Mouse (Mus musculus) ES-E14 (cell line): ENCODE results near the gene Nedd4. TPM values are rescaled to one million over a fixed set of nuclear protein-coding genes. Genes with fewer than 3 reads are reported as not detected.

Experiments used
- DNase-seq: peaks from one replicate; pipeline ENCODE4 v3.0.0-alpha.2; 2013; ENCODE audit warnings: low read depth, low spot score
- H3K27ac ChIP-seq: 2 replicates; pipeline ENCODE4 v1.5.1; 2012; ENCODE audit warnings: low read depth, mild to moderate bottlenecking, low read length, moderate library complexity, mixed read lengths; ENCODE audit not compliant: poor library complexity, insufficient read depth, severe bottlenecking
- H3K36me3 ChIP-seq: 2 replicates; pipeline ENCODE4 v1.6.1; 2012; ENCODE audit warnings: mild to moderate bottlenecking, low read length, moderate library complexity, mixed read lengths; ENCODE audit not compliant: control insufficient read depth, poor library complexity, insufficient read depth, severe bottlenecking
- H3K4me1 ChIP-seq, 2 experiments: fragments of 150-350 bp in 1 of 2; sonication (generic) in 1 of 2; 2 replicates each; pipeline ENCODE4 v1.6.1; 2012; ENCODE audit warnings: low read length in 2 of 2, mild to moderate bottlenecking in 1 of 2, mixed read lengths in 1 of 2; ENCODE audit not compliant: control insufficient read depth in 2 of 2, insufficient read depth in 2 of 2, poor library complexity in 1 of 2
- H3K4me3 ChIP-seq, 2 experiments: fragments of 150-350 bp in 1 of 2; sonication (generic) in 1 of 2; 2 replicates each; pipeline ENCODE4 v1.5.1; 2012; ENCODE audit warnings: low read length in 2 of 2, low read depth in 1 of 2, mild to moderate bottlenecking in 1 of 2, mixed read lengths in 1 of 2; ENCODE audit not compliant: insufficient read depth in 1 of 2, poor library complexity in 1 of 2, severe bottlenecking in 1 of 2
- H3K9ac ChIP-seq: 2 replicates; pipeline ENCODE4 v1.6.1; 2012; ENCODE audit warnings: low read depth, mild to moderate bottlenecking, low read length, mixed read lengths; ENCODE audit not compliant: poor library complexity, insufficient read depth, severe bottlenecking
- H3K9me3 ChIP-seq: fragments of 150-350 bp; sonication (generic); 2 replicates; pipeline ENCODE4 v1.6.1; 2012; ENCODE audit warnings: low read depth, mild to moderate bottlenecking, low read length; ENCODE audit not compliant: control insufficient read depth, insufficient read depth
- CHD2 ChIP-seq: IDR thresholded peaks from 2 replicates; pipeline ENCODE4 v1.6.1; 2014; ENCODE audit warnings: mild to moderate bottlenecking, low read depth, low read length, inconsistent platforms
- HCFC1 ChIP-seq: IDR thresholded peaks from 2 replicates; pipeline ENCODE4 v1.6.1; 2012; ENCODE audit warnings: low read length, inconsistent platforms, borderline replicate concordance; ENCODE audit not compliant: insufficient read depth
- MAFK ChIP-seq: IDR thresholded peaks from 2 replicates; pipeline ENCODE4 v1.6.1; 2014; ENCODE audit warnings: mild to moderate bottlenecking, low read depth, low read length, inconsistent platforms; ENCODE audit not compliant: insufficient read depth
- ZC3H11A ChIP-seq: IDR thresholded peaks from 2 replicates; pipeline ENCODE4 v1.6.1; 2012; ENCODE audit warnings: low read depth, mild to moderate bottlenecking, inconsistent platforms, low read length, borderline replicate concordance
- ZNF384 ChIP-seq: IDR thresholded peaks from 2 replicates; pipeline ENCODE4 v1.6.1; 2012; ENCODE audit warnings: low read depth, low read length, inconsistent platforms
- in situ Hi-C, 2 experiments: fragments of 600-800 bp; cut with MboI; formaldehyde crosslinking; loops; one replicate each; pipeline ENCODE4 v1.15.1; 2025; ENCODE audit warnings: low sequenced_read_pairs in 2 of 2, inconsistent platforms in 1 of 2; ENCODE audit not compliant: unreplicated experiment in 2 of 2
- total RNA-seq: library from RNA; depleted of rRNA; stranded (reverse); fragments of 300-350 nt; gene quantifications from 2 replicates; pipeline ENCODE4 v1.2.3, GENCODE M21; 2012

The Nedd4 gene
- total RNA-seq, 1 experiment = 324 TPM

DNA sequence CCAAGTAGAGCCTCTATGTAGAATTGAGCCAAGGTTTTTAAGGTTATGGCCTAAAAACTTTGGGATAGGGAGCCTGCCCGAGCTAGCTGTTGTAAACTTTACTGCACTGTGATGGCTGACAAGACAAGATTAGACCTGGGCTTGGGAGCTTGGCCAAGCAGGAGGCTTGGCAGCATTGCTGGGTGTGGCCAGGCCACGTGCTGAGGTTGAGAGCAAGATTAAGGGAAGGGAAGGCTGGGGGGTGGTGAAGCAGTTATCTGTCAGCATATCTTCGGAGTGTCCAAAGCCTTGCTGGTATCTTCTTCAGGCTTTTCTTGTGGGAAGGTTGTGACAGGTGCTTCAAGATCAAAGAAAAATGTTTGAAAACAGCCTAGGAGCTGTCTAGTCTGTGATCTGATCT is 37.6 kb downstream of the Nedd4 start:
- Histone ChIP-seq H3K4me1 (peaks cover 4% of the 10 kb centered on the region in 2 experiments; a peak in 2 of 4 replicates), H3K9ac (no peak overlapping the region), H3K36me3 (peaks cover 36% of the 10 kb centered on the region), H3K4me3 (no peak overlapping the region), H3K27ac (no peak overlapping the region), H3K9me3 (no peaks in the 10 kb centered on the region)
- in situ Hi-C loops = no loop called here
- DNase-seq = no peak
- TF ChIP-seq HCFC1 (no peak), ZC3H11A (no peak), CHD2 (no peak), MAFK (no peak), ZNF384 (no peak)

DNA sequence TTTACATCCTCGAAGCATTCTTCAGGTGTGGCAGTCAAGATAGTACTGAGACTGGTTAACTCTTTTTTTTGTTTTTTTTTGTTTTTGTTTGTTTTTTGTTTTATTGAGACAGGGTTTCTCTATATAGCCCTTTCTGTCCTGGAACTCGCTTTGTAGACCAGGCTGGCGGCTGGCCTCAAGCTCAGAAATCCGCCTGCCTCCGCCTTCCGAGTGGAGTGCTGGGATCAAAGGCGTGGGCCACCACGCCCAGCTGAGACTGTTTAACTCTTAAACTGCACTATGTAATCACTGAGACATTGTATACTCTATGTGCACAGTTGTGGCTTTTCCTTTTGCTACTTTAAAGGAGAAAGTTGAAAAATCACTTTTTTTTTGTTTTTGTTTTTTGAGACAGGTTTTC is 39.3 kb downstream of the Nedd4 start:
- H3K4me1 ChIP-seq = peaks cover 2 to 6% of the 10 kb centered on the region in 2 experiments; a peak in 3 of 4 replicates
- H3K9me3 ChIP-seq = no peaks in the 10 kb centered on the region
- in situ Hi-C loops = no loop called here
- no peak for TF ChIP-seq MAFK
- no peak for TF ChIP-seq HCFC1
- no peak for TF ChIP-seq CHD2
- TF ChIP-seq ZNF384 = no peak
- TF ChIP-seq ZC3H11A = no peak
- DNase-seq = no peak
- H3K4me3 ChIP-seq = no peak overlapping the region
- no peak overlapping the region for H3K27ac ChIP-seq
- peaks cover 36% of the 10 kb centered on the region for H3K36me3 ChIP-seq
- H3K9ac ChIP-seq = no peak overlapping the region

DNA sequence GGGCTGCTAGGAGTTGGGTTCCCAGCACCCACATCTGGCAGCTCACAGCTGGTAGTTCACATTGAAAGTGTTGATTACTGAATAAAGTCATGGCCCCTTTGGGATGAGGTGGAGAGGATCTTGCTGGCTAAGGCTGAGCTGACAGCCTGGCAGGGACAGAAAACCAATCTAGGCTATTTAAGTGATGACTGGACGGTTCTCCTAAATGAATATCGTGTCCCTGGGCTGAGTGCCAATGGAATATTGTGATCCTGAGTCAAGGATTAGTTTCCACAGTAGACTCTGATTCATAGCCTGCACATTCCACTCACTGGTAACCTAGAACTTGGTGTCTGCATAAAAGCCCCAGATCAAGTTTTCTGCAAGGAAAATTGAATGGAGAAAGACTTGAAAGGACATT is 39.9 kb downstream of the Nedd4 start:
- TF ChIP-seq CHD2 = no peak
- TF ChIP-seq ZNF384 = no peak
- TF ChIP-seq MAFK = no peak
- TF ChIP-seq HCFC1 = no peak
- no peak for TF ChIP-seq ZC3H11A
- no peak overlapping the region for H3K27ac ChIP-seq
- DNase-seq = no peak
- H3K9ac ChIP-seq = no peak overlapping the region
- in situ Hi-C loops = no loop called here
- no peaks in the 10 kb centered on the region for H3K9me3 ChIP-seq
- H3K4me1 ChIP-seq = peaks cover 2 to 6% of the 10 kb centered on the region in 2 experiments; a peak in 3 of 4 replicates
- peaks cover 40% of the 10 kb centered on the region for H3K36me3 ChIP-seq
- H3K4me3 ChIP-seq = no peak overlapping the region

DNA sequence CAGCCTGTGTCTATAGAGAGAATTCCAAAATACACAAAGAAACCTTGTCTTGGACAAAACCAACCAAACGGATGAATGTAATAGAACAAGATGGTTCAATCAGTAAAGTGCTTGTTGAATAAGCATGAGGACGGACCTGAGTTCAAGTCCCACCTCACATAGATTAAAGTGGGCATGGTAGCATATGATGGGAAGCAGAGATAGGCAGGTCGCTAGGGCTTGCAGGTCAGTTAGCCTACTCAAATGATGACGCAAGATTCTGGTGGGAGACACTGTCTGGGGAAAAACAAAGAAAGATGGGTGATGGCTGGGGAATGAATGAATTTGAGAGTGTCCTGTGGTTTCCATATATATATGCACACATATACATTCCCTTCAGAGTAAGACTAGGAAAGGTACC is 41.0 kb downstream of the Nedd4 start:
- H3K4me3 ChIP-seq = no peak overlapping the region
- H3K9me3 ChIP-seq = no peaks in the 10 kb centered on the region
- in situ Hi-C loops = no loop called here
- H3K27ac ChIP-seq = no peak overlapping the region
- peaks cover 2 to 6% of the 10 kb centered on the region in 2 experiments; a peak in 3 of 4 replicates for H3K4me1 ChIP-seq
- no peak for DNase-seq
- no peak overlapping the region for H3K9ac ChIP-seq
- H3K36me3 ChIP-seq = peaks cover 38% of the 10 kb centered on the region
- TF ChIP-seq ZC3H11A (no peak), MAFK (no peak), CHD2 (no peak), HCFC1 (no peak), ZNF384 (no peak)

DNA sequence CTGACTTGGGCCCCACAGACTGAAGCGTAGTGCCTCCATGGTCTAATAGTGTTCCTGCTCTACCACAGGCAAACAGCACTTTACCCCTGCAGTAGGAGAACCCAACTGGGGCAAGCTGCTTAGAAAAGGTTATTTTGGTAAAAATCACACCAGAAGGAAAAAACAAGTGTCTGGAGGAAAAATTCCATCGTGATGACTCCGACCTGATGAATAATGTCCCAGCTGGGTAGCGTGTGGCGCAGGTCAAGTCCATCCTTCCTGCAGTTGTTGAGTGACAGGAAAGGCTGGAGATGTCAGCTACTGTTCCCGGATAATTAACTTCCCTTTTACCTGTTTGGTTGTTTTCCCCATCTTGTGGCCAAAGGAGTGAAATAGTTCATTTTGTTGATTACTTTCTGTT is 41.6 kb downstream of the Nedd4 start:
- Histone ChIP-seq H3K9me3 (no peaks in the 10 kb centered on the region), H3K4me3 (no peak overlapping the region), H3K36me3 (peaks cover 37% of the 10 kb centered on the region), H3K9ac (no peak overlapping the region), H3K4me1 (peaks cover 2 to 4% of the 10 kb centered on the region in 2 experiments; a peak in 3 of 4 replicates), H3K27ac (no peak overlapping the region)
- no peak for DNase-seq
- in situ Hi-C loops = no loop called here
- TF ChIP-seq HCFC1 (no peak), MAFK (no peak), ZNF384 (no peak), ZC3H11A (no peak), CHD2 (no peak)
